ENCODE assay signal across 18 mouse cellular contexts in the genomic region with DNA sequence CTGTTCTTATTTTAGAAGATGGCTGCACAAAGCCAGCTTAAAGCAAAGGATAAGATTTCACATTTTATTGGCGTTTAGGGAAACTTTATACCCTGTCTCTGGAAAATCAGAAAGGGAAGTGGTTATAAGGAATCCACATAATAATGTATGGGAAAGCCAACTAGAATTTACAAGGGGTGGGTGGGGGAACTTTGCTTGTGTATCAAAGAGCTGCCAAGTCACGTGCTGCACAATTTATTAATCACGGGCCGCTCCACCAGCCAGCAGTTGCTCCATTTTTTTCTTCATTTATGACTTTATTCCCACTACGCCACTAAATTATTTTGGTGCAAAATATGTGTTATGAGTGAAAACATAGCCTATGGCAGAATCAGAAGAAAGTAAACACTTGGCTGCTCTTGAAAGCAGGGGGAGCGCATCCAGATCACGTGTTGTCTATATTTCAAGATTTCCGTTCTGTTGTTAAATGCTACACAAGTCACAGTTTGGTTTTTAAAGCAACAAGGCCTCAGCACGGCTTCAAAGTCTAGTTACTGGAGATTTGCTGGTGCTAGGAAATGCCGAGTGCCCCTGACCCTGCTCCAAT.
DNase-seq lines count a peak whose midpoint lies in the region; ATAC-seq and TF ChIP-seq lines count a peak whose summit lies in the region.
"Had no signal": no experiment of that assay in that cellular context is flagged by ENCODE, and none has a peak within 500 bp of the region (broad histone marks: within the 10 kb centered on the region; RNA-seq: fewer than 3 reads in every experiment).

No protein-coding gene starts in this region.

- H3K9ac ChIP-seq in kidney, embryonic 14.5 days (ENCODE audit: low read depth, low read length), result no peak overlapping the region
- H3K9ac ChIP-seq in limb, embryonic 15.5 days, result no peak overlapping the region
- H3K9ac ChIP-seq: liver, postnatal 0 days had no signal

- H3K4me3 ChIP-seq in kidney, embryonic 14.5 days (ENCODE audit: low read length), result no peak overlapping the region
- no peak overlapping the region for H3K4me3 ChIP-seq in limb, embryonic 15.5 days
- H3K4me3 ChIP-seq in thymus, adult 2 months (ENCODE audit: control insufficient read depth, insufficient read depth, low read length), result no peak overlapping the region
- H3K4me3 ChIP-seq: midbrain, embryonic 10.5 days had no signal

- H3K27me3 ChIP-seq in kidney, embryonic 14.5 days (ENCODE audit: control insufficient read depth, insufficient read depth, low read length), result no peaks in the 10 kb centered on the region
- H3K27me3 ChIP-seq in limb, embryonic 15.5 days, result no peaks in the 10 kb centered on the region
- H3K27me3 ChIP-seq in thymus, adult 2 months (ENCODE audit: control insufficient read depth, insufficient read depth, low read length), result no peaks in the 10 kb centered on the region
- H3K27me3 ChIP-seq: Patski had no signal

- TF ChIP-seq CTCF in thymus, adult 2 months (IDR thresholded peaks at IDR 0.05; ENCODE audit: borderline replicate concordance, control insufficient read depth, extremely low read depth, insufficient read depth, low read length, poor library complexity), result no peak

- H3K36me3 ChIP-seq in kidney, embryonic 14.5 days (ENCODE audit: control insufficient read depth, insufficient read depth, low read length), result no peaks in the 10 kb centered on the region
- H3K36me3 ChIP-seq in limb, embryonic 15.5 days, result no peaks in the 10 kb centered on the region
- no peaks in the 10 kb centered on the region for H3K36me3 ChIP-seq in thymus, adult 2 months (ENCODE audit: control insufficient read depth, insufficient read depth, low read length)
- H3K36me3 ChIP-seq: midbrain, embryonic 10.5 days had no signal

- H3K27ac ChIP-seq in kidney, embryonic 14.5 days (ENCODE audit: low read depth, low read length), result no peak overlapping the region
- H3K27ac ChIP-seq in limb, embryonic 15.5 days, result peak overlapping the region; percentile 19
- no peak overlapping the region for H3K27ac ChIP-seq in thymus, adult 2 months (ENCODE audit: control insufficient read depth, insufficient read depth, low read length)
- H3K27ac ChIP-seq: midbrain, embryonic 10.5 days had no signal

- peak; percentile 69; the same call in 1 of the 2 replicates for ATAC-seq in kidney, embryonic 14.5 days (ENCODE audit: low FRiP score, low TSS enrichment)
- peak; percentile 79 for ATAC-seq in limb, embryonic 15.5 days (ENCODE audit: insufficient number of reproducible peaks, low FRiP score, low TSS enrichment, low read depth)
- ATAC-seq: CD4-positive, CD25-positive, alpha-beta regulatory T cell, adult 4 months; forebrain, embryonic 14.5 days; liver, postnatal 0 days; Patski had no signal

- WGBS in kidney, embryonic 14.5 days, result 31% methylated on average over 10 of the region's 10 CpGs
- 27% methylated on average over 10 of the region's 10 CpGs for WGBS in limb, embryonic 15.5 days
- 93% methylated on average over 10 of the region's 10 CpGs for WGBS in thymus, adult 2 months

- no peak overlapping the region for H3K4me2 ChIP-seq in kidney, embryonic 14.5 days (replicated peaks; ENCODE audit: low read depth, low read length)
- H3K4me2 ChIP-seq in limb, embryonic 15.5 days, result no peak overlapping the region

- H3K9me3 ChIP-seq in kidney, embryonic 14.5 days (ENCODE audit: control insufficient read depth, low read length), result no peaks in the 10 kb centered on the region
- H3K9me3 ChIP-seq in limb, embryonic 15.5 days, result no peaks in the 10 kb centered on the region
- H3K9me3 ChIP-seq: midbrain, embryonic 10.5 days had no signal

- no peaks in the 10 kb centered on the region for H3K4me1 ChIP-seq in kidney, embryonic 14.5 days (ENCODE audit: control insufficient read depth, insufficient read depth, low read length)
- H3K4me1 ChIP-seq in limb, embryonic 15.5 days, result no peaks in the 10 kb centered on the region; the same call in 1 of the 2 replicates
- no peaks in the 10 kb centered on the region for H3K4me1 ChIP-seq in thymus, adult 2 months (replicated peaks; ENCODE audit: control insufficient read depth, insufficient read depth, low read length)
- H3K4me1 ChIP-seq: midbrain, embryonic 10.5 days had no signal

- DNase-seq in adrenal gland, postnatal 10 days, result peak; percentile 4
- no peak for DNase-seq in adrenal gland, adult 8-10 months
- no peak for DNase-seq in kidney, postnatal 36 days
- peak; percentile 9 for DNase-seq in forelimb bud, embryonic 11.5 days (ENCODE audit: low read depth, low spot score)
- DNase-seq in embryo, embryonic 10.5 days (ENCODE audit: low spot score), result no peak
- DNase-seq in thymus, adult 2 months, result no peak
- DNase-seq: adrenal gland, postnatal 36 days; cerebellum, adult 11-12 months; cerebellum, postnatal 25 days; liver, postnatal 0 days; lung, postnatal 14 days; retina, postnatal 1 day had no signal

- no peak for TF ChIP-seq POLR2A in thymus, adult 2 months (IDR thresholded peaks at IDR 0.05; ENCODE audit: control insufficient read depth, extremely low read depth, insufficient read depth, low read length, poor library complexity)

Comparison
In these comparisons a context has a peak if more than half of its experiments do, and no peak if none do; other contexts are left out.
1. DNase-seq: peak in adrenal gland, postnatal 10 days (single experiment) and forelimb bud, embryonic 11.5 days (single experiment); none in adrenal gland, adult 8-10 months (single experiment), kidney, postnatal 36 days (0 of 2), embryo, embryonic 10.5 days (single experiment) and thymus, adult 2 months (single experiment).